Mouse (Mus musculus) ES-E14 (cell line): Measurements from ENCODE around the gene Hist1h4c. TPM values are rescaled to one million over a fixed set of nuclear protein-coding genes. Genes with fewer than 3 reads are reported as not detected.
A peak's percentile ranks its signal among the peaks of the same experiment; 100 is the strongest.

ENCODE experiments used
- DNase-seq: peaks from one replicate; pipeline ENCODE4 v3.0.0-alpha.2; 2013; ENCODE audit warnings: low read depth, low spot score
- H3K27ac ChIP-seq: 2 replicates; pipeline ENCODE4 v1.5.1; 2012; ENCODE audit warnings: low read depth, mild to moderate bottlenecking, low read length, moderate library complexity, mixed read lengths; ENCODE audit not compliant: poor library complexity, insufficient read depth, severe bottlenecking
- H3K36me3 ChIP-seq: 2 replicates; pipeline ENCODE4 v1.6.1; 2012; ENCODE audit warnings: mild to moderate bottlenecking, low read length, moderate library complexity, mixed read lengths; ENCODE audit not compliant: control insufficient read depth, poor library complexity, insufficient read depth, severe bottlenecking
- H3K4me1 ChIP-seq, 2 experiments: fragments of 150-350 bp in 1 of 2; sonication (generic) in 1 of 2; 2 replicates each; pipeline ENCODE4 v1.6.1; 2012; ENCODE audit warnings: low read length in 2 of 2, mild to moderate bottlenecking in 1 of 2, mixed read lengths in 1 of 2; ENCODE audit not compliant: control insufficient read depth in 2 of 2, insufficient read depth in 2 of 2, poor library complexity in 1 of 2
- H3K4me3 ChIP-seq, 2 experiments: fragments of 150-350 bp in 1 of 2; sonication (generic) in 1 of 2; 2 replicates each; pipeline ENCODE4 v1.5.1; 2012; ENCODE audit warnings: low read length in 2 of 2, low read depth in 1 of 2, mild to moderate bottlenecking in 1 of 2, mixed read lengths in 1 of 2; ENCODE audit not compliant: insufficient read depth in 1 of 2, poor library complexity in 1 of 2, severe bottlenecking in 1 of 2
- H3K9ac ChIP-seq: 2 replicates; pipeline ENCODE4 v1.6.1; 2012; ENCODE audit warnings: low read depth, mild to moderate bottlenecking, low read length, mixed read lengths; ENCODE audit not compliant: poor library complexity, insufficient read depth, severe bottlenecking
- H3K9me3 ChIP-seq: fragments of 150-350 bp; sonication (generic); 2 replicates; pipeline ENCODE4 v1.6.1; 2012; ENCODE audit warnings: low read depth, mild to moderate bottlenecking, low read length; ENCODE audit not compliant: control insufficient read depth, insufficient read depth
- CHD2 ChIP-seq: IDR thresholded peaks from 2 replicates; pipeline ENCODE4 v1.6.1; 2014; ENCODE audit warnings: mild to moderate bottlenecking, low read depth, low read length, inconsistent platforms
- HCFC1 ChIP-seq: IDR thresholded peaks from 2 replicates; pipeline ENCODE4 v1.6.1; 2012; ENCODE audit warnings: low read length, inconsistent platforms, borderline replicate concordance; ENCODE audit not compliant: insufficient read depth
- MAFK ChIP-seq: IDR thresholded peaks from 2 replicates; pipeline ENCODE4 v1.6.1; 2014; ENCODE audit warnings: mild to moderate bottlenecking, low read depth, low read length, inconsistent platforms; ENCODE audit not compliant: insufficient read depth
- ZC3H11A ChIP-seq: IDR thresholded peaks from 2 replicates; pipeline ENCODE4 v1.6.1; 2012; ENCODE audit warnings: low read depth, mild to moderate bottlenecking, inconsistent platforms, low read length, borderline replicate concordance
- ZNF384 ChIP-seq: IDR thresholded peaks from 2 replicates; pipeline ENCODE4 v1.6.1; 2012; ENCODE audit warnings: low read depth, low read length, inconsistent platforms
- in situ Hi-C, 2 experiments: fragments of 600-800 bp; cut with MboI; formaldehyde crosslinking; loops; one replicate each; pipeline ENCODE4 v1.15.1; 2025; ENCODE audit warnings: low sequenced_read_pairs in 2 of 2, inconsistent platforms in 1 of 2; ENCODE audit not compliant: unreplicated experiment in 2 of 2
- total RNA-seq: library from RNA; depleted of rRNA; stranded (reverse); fragments of 300-350 nt; gene quantifications from 2 replicates; pipeline ENCODE4 v1.2.3, GENCODE M21; 2012

Hist1h4c gene
- total RNA-seq, 1 experiment = 496 TPM

GRCm38 (mm10) chr13:23745381-23746161 is 47.3 kb upstream of the Hist1h4c start, which contains the start of gene Hist1h3c:
Hist1h3c (minus strand) TSS chr13:23745602.
- H3K36me3 ChIP-seq = no peaks in the 10 kb centered on the region
- TF ChIP-seq CHD2 (peak; percentile 72), HCFC1 (no peak), ZNF384 (peak; percentile 80)
- H3K9me3 ChIP-seq = no peaks in the 10 kb centered on the region
- in situ Hi-C loops = loop anchor here in 1 of 2 experiments (10.0 kb wide), 2 partner anchors 191 to 1711 kb away; partner anchors contain the start of genes Hist1h1d, Hist1h2ah, Hist1h2bk and Hist1h4f
- H3K4me1 ChIP-seq = peaks cover 2 to 3% of the 10 kb centered on the region in 2 experiments; a peak in 3 of 4 replicates
- no peak for DNase-seq
- peak within 1 kb of the TSS; percentile 94 for H3K27ac ChIP-seq
- peak within 1 kb of the TSS; percentile 87 for H3K9ac ChIP-seq
- H3K4me3 ChIP-seq = peak within 1 kb of the TSS; percentile 68 to 70

DNA sequence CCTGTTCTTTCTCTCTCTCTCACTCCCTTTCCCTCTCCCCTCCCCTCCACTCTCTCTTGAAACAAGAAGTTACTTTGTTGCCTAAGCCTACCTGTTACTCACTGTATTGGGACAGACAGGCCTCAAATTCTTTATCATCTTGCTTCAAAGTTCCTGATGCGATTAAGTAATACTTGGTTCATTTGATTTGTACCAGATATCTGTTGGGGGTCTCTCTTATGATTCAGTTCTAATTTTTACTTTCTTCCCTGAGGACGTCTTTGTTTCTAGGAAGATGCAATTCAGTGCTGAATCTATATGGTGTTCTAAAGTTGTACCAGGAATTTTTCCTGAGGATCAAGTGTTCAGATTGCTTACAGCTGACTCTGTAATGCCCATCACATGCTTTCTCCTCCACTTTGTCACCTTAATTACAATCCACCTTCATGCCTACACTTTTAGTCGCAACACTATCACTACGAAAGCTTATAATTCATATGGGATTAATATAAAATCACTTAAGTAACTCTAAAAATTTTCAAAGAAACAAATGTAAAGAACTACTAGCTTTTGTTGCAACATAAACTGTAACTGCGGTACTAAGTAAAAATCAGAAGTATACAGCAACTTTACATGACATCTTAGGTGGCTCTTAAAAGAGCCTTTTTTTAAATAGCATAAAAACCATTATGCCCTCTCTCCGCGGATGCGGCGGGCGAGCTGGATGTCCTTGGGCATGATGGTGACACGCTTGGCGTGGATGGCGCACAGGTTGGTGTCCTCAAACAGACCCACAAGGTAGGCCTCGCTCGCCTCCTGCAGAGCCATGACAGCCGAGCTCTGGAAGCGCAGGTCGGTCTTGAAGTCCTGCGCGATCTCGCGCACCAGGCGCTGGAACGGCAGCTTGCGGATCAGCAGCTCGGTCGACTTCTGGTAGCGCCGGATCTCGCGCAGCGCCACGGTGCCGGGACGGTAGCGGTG is 46.4 kb upstream of the Hist1h4c start:
- TF ChIP-seq MAFK (no peak), CHD2 (0 out of 2 replicates have a peak, but pooled peaks have one; percentile 47)

GRCm38 (mm10) chr13:23743963-23744362 is 45.7 kb upstream of the Hist1h4c start:
- no peak for DNase-seq
- Histone ChIP-seq H3K9me3 (no peaks in the 10 kb centered on the region), H3K27ac (peak overlapping the region; percentile 93; the same call in 1 of the 2 replicates), H3K9ac (peak overlapping the region; percentile 74; the same call in 1 of the 2 replicates), H3K36me3 (no peaks in the 10 kb centered on the region), H3K4me1 (peaks cover 0 to 3% of the 10 kb centered on the region in 2 experiments; a peak in 3 of 4 replicates), H3K4me3 (peak overlapping the region; percentile 3 to 48)
- no peak for TF ChIP-seq ZNF384
- TF ChIP-seq MAFK = no peak
- TF ChIP-seq CHD2 = no peak
- no peak for TF ChIP-seq HCFC1
- no peak for TF ChIP-seq ZC3H11A
- in situ Hi-C loops = loop anchor here in 1 of 2 experiments (5.0 to 10.0 kb wide), 3 partner anchors 52 to 1709 kb away; partner anchors contain the start of genes Hist1h1d, Hist1h2ah, Hist1h2bk and Hist1h4f

More for the DNA sequence above, 46.4 kb upstream of the Hist1h4c start:
- no peak for DNase-seq
- Histone ChIP-seq H3K9ac (peak overlapping the region; percentile 87), H3K9me3 (no peaks in the 10 kb centered on the region), H3K4me1 (peaks cover 1 to 3% of the 10 kb centered on the region in 2 experiments; a peak in 3 of 4 replicates), H3K27ac (peak overlapping the region; percentile 93), H3K4me3 (peak overlapping the region; percentile 3 to 70), H3K36me3 (no peaks in the 10 kb centered on the region)
- in situ Hi-C loops = loop anchor here in 1 of 2 experiments (5.0 to 10.0 kb wide), 3 partner anchors 52 to 1710 kb away; partner anchors contain the start of genes Hist1h1d, Hist1h2ah, Hist1h2bk and Hist1h4f

GRCm38 (mm10) chr13:23743215-23743614 is 45.0 kb upstream of the Hist1h4c start:
- Histone ChIP-seq H3K27ac (peak overlapping the region; percentile 91), H3K9ac (peak overlapping the region; percentile 50; the same call in 1 of the 2 replicates), H3K9me3 (no peaks in the 10 kb centered on the region), H3K4me3 (peak overlapping the region in 1 of 2 experiments; percentile 19; a peak in 2 of 4 replicates), H3K36me3 (no peaks in the 10 kb centered on the region), H3K4me1 (peaks cover 0 to 3% of the 10 kb centered on the region in 2 experiments; a peak in 3 of 4 replicates)
- in situ Hi-C loops = loop anchor here in 1 of 2 experiments (5.0 to 10.0 kb wide), 3 partner anchors 51 to 1708 kb away; partner anchors contain the start of genes Hist1h1d, Hist1h2ah, Hist1h2bk and Hist1h4f
- no peak for DNase-seq
- TF ChIP-seq ZNF384 (no peak), HCFC1 (no peak), CHD2 (no peak)
